Comparison of ENCODE assay signal across 26 mouse cellular contexts in the genomic region with DNA sequence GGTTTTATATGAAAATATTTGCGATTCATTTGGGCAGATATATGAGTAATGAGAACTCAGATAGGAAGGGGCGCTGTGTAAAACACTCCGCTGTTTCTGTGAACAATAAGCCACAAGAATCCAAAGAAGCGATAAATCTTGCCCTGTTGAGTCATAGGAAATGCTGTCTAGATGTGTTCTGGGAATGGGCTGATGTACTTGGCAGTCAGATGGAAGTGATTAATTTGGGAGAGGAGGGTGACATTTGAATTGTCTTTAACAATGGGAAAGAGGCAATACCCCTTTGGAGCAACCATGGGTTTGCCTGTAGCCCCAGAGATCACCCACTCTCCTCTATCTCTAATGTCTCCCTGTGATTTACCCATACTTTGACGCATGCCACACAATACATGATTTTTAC.
DNase-seq lines count a peak whose midpoint lies in the region; ATAC-seq and TF ChIP-seq lines count a peak whose summit lies in the region.
"Had no signal": no experiment of that assay in that cellular context is flagged by ENCODE, and none has a peak within 500 bp of the region (broad histone marks: within the 10 kb centered on the region; RNA-seq: fewer than 3 reads in every experiment).

No protein-coding gene starts in this region.

- no peak overlapping the region for H3K4me3 ChIP-seq in lung, embryonic 14.5 days (ENCODE audit: low read depth, low read length)
- H3K4me3 ChIP-seq in C2C12 (ENCODE audit: insufficient read depth, poor library complexity, severe bottlenecking): no peak overlapping the region
- H3K4me3 ChIP-seq in embryonic fibroblast, embryonic 13.5 days (ENCODE audit: insufficient read depth, low read length): no peak overlapping the region
- no peak overlapping the region for H3K4me3 ChIP-seq in midbrain, embryonic 11.5 days (ENCODE audit: low read depth, low read length)
- H3K4me3 ChIP-seq: forebrain, embryonic 15.5 days; heart, embryonic 12.5 days; hindbrain, embryonic 10.5 days; intestine, embryonic 15.5 days; limb, embryonic 12.5 days; megakaryocyte, embryonic 14.5 days had no signal

- no peak for TF ChIP-seq CTCF in lung, embryonic 14.5 days (IDR thresholded peaks at IDR 0.05; ENCODE audit: low read depth)
- TF ChIP-seq CTCF in C2C12 (IDR thresholded peaks at IDR 0.05; ENCODE audit: control insufficient read depth, insufficient read depth, insufficient read length): no peak
- TF ChIP-seq CTCF in embryonic fibroblast, embryonic 13.5 days (IDR thresholded peaks at IDR 0.05; ENCODE audit: borderline replicate concordance, insufficient read depth, low read length): no peak

- no peaks in the 10 kb centered on the region for H3K4me1 ChIP-seq in lung, embryonic 14.5 days (ENCODE audit: insufficient read depth)
- H3K4me1 ChIP-seq in embryonic fibroblast, embryonic 13.5 days (ENCODE audit: control insufficient read depth, insufficient read depth, low read length): no peaks in the 10 kb centered on the region
- H3K4me1 ChIP-seq in midbrain, embryonic 11.5 days (ENCODE audit: control insufficient read depth, insufficient read depth, low read length): peaks cover 4% of the 10 kb centered on the region
- H3K4me1 ChIP-seq: heart, embryonic 12.5 days; intestine, embryonic 15.5 days; limb, embryonic 12.5 days had no signal

- peak; percentile 11 for DNase-seq in kidney, adult 11 months
- no peak for DNase-seq in kidney, postnatal 10 days
- peak; percentile 51 for DNase-seq in lung, embryonic 14.5 days
- no peak for DNase-seq in lung, postnatal 14 days
- DNase-seq in ovary, postnatal 10 days (ENCODE audit: low spot score): no peak
- no peak for DNase-seq in midbrain, embryonic 11.5 days (ENCODE audit: low spot score, missing footprints)
- DNase-seq: adrenal gland, postnatal 25 days; cerebellum, adult 8-10 months; gastrocnemius, postnatal 10 days; heart, postnatal 10 days; liver, postnatal 0 days; midbrain, embryonic 14.5 days; right cerebral cortex, postnatal 14 days; thymus, adult 2 months; thymus, postnatal 4 days had no signal

- no peak overlapping the region for H3K27ac ChIP-seq in lung, embryonic 14.5 days (ENCODE audit: low read depth)
- H3K27ac ChIP-seq in embryonic fibroblast, embryonic 13.5 days (ENCODE audit: insufficient read depth, low read length): peak overlapping the region; percentile 80
- H3K27ac ChIP-seq in midbrain, embryonic 11.5 days (ENCODE audit: low read depth, low read length): no peak overlapping the region
- H3K27ac ChIP-seq: forebrain, embryonic 15.5 days; hindbrain, embryonic 10.5 days; intestine, embryonic 15.5 days; limb, embryonic 12.5 days; stomach, postnatal 0 days had no signal

- no peaks in the 10 kb centered on the region for H3K36me3 ChIP-seq in lung, embryonic 14.5 days (ENCODE audit: insufficient read depth)
- no peaks in the 10 kb centered on the region for H3K36me3 ChIP-seq in C2C12 (ENCODE audit: control insufficient read depth, insufficient read depth)
- H3K36me3 ChIP-seq in midbrain, embryonic 11.5 days (ENCODE audit: control insufficient read depth, insufficient read depth, low read length): no peaks in the 10 kb centered on the region
- H3K36me3 ChIP-seq: forebrain, embryonic 15.5 days; heart, embryonic 12.5 days; hindbrain, embryonic 10.5 days; intestine, embryonic 15.5 days; limb, embryonic 12.5 days had no signal

- H3K9me3 ChIP-seq in lung, embryonic 14.5 days (ENCODE audit: low read depth, low read length): no peaks in the 10 kb centered on the region
- no peaks in the 10 kb centered on the region for H3K9me3 ChIP-seq in midbrain, embryonic 11.5 days (ENCODE audit: control insufficient read depth, low read length)
- H3K9me3 ChIP-seq: forebrain, embryonic 15.5 days; hindbrain, embryonic 10.5 days; intestine, embryonic 15.5 days; limb, embryonic 12.5 days had no signal

- no peak overlapping the region for H3K4me2 ChIP-seq in lung, embryonic 14.5 days
- no peak overlapping the region for H3K4me2 ChIP-seq in midbrain, embryonic 11.5 days
- H3K4me2 ChIP-seq: forebrain, embryonic 15.5 days; heart, embryonic 12.5 days; intestine, embryonic 15.5 days; limb, embryonic 12.5 days; liver, embryonic 11.5 days had no signal

- H3K79me3 ChIP-seq in C2C12 (ENCODE audit: low read depth): no peaks in the 10 kb centered on the region

- no peak overlapping the region for H3K9ac ChIP-seq in lung, embryonic 14.5 days
- no peak overlapping the region for H3K9ac ChIP-seq in midbrain, embryonic 11.5 days (ENCODE audit: low read length)
- H3K9ac ChIP-seq: forebrain, embryonic 15.5 days; heart, embryonic 12.5 days; intestine, embryonic 15.5 days; limb, embryonic 12.5 days; liver, postnatal 0 days had no signal

- ATAC-seq in lung, embryonic 14.5 days (ENCODE audit: insufficient read depth): no peak
- no peak for ATAC-seq in midbrain, embryonic 11.5 days (ENCODE audit: low FRiP score)
- ATAC-seq: forebrain, embryonic 15.5 days; hindbrain, embryonic 16.5 days; intestine, embryonic 15.5 days; liver, postnatal 0 days had no signal

- H3K27me3 ChIP-seq in lung, embryonic 14.5 days (ENCODE audit: insufficient read depth, low read length): no peaks in the 10 kb centered on the region
- no peaks in the 10 kb centered on the region for H3K27me3 ChIP-seq in C2C12 (ENCODE audit: control insufficient read depth, insufficient read depth, insufficient read length)
- no peaks in the 10 kb centered on the region for H3K27me3 ChIP-seq in midbrain, embryonic 11.5 days (ENCODE audit: control insufficient read depth, insufficient read depth, low read length)
- H3K27me3 ChIP-seq: forebrain, embryonic 15.5 days; heart, embryonic 12.5 days; intestine, embryonic 15.5 days; limb, embryonic 12.5 days; megakaryocyte, embryonic 14.5 days had no signal

- H3K79me2 ChIP-seq in C2C12 (ENCODE audit: control insufficient read depth, insufficient read depth): no peaks in the 10 kb centered on the region

- no peak overlapping the region for H3ac ChIP-seq in C2C12 (ENCODE audit: control insufficient read depth, insufficient read length, low read depth)

- 84% methylated on average over 5 of the region's 5 CpGs for WGBS in lung, embryonic 14.5 days
- WGBS in midbrain, embryonic 11.5 days: 90% methylated on average over 5 of the region's 5 CpGs

- no peak for TF ChIP-seq POLR2A in embryonic fibroblast, embryonic 13.5 days (IDR thresholded peaks at IDR 0.05; ENCODE audit: low read depth, low read length)

TF ChIP-seq in C2C12, 6 proteins besides CTCF, POLR2A, EP300 and RAD21:
- TF ChIP-seq FOSL1 (IDR thresholded peaks at IDR 0.05; ENCODE audit: insufficient read depth, low read length, poor library complexity, severe bottlenecking) (peak; percentile 91), CEBPB (IDR thresholded peaks at IDR 0.05; ENCODE audit: low read depth) (no peak)

Comparison
In these comparisons a context has a peak if more than half of its experiments do, and no peak if none do; other contexts are left out.
1. DNase-seq: peak in kidney, adult 11 months (single experiment) and lung, embryonic 14.5 days (single experiment); none in kidney, postnatal 10 days (single experiment), lung, postnatal 14 days (single experiment), ovary, postnatal 10 days (single experiment) and midbrain, embryonic 11.5 days (single experiment).